ENCODE assay signal across 20 mouse cellular contexts in genomic region chr2:122353765-122354164, GRCm38 (mm10). TPM values are rescaled to one million over a fixed set of nuclear protein-coding genes. Genes with fewer than 3 reads are reported as not detected.
DNase-seq lines count a peak whose midpoint lies in the region; ATAC-seq and TF ChIP-seq lines count a peak whose summit lies in the region.
"Had no signal": no experiment of that assay in that cellular context is flagged by ENCODE, and none has a peak within 500 bp of the region (broad histone marks: within the 10 kb centered on the region; RNA-seq: fewer than 3 reads in every experiment).

No protein-coding gene starts in this region.

- WGBS in embryonic facial prominence, embryonic 10.5 days: 81% methylated on average over 8 of the region's 8 CpGs
- WGBS in midbrain, embryonic 13.5 days: 87% methylated on average over 8 of the region's 8 CpGs

- H3K9me3 ChIP-seq in E14TG2a.4 (ENCODE audit: low read length): no peaks in the 10 kb centered on the region
- H3K9me3 ChIP-seq in embryonic facial prominence, embryonic 10.5 days: no peaks in the 10 kb centered on the region
- H3K9me3 ChIP-seq in midbrain, embryonic 13.5 days: no peaks in the 10 kb centered on the region
- H3K9me3 ChIP-seq: embryonic facial prominence, embryonic 12.5 days; G1E had no signal

- H3K36me3 ChIP-seq in E14TG2a.4 (ENCODE audit: insufficient read depth, low read length): peaks cover 58% of the 10 kb centered on the region
- H3K36me3 ChIP-seq in embryonic facial prominence, embryonic 10.5 days (replicated peaks): peaks cover 74% of the 10 kb centered on the region
- peaks cover 45% of the 10 kb centered on the region for H3K36me3 ChIP-seq in midbrain, embryonic 13.5 days
- H3K36me3 ChIP-seq: G1E had no signal

- peaks cover 94% of the 10 kb centered on the region for H3K4me1 ChIP-seq in E14TG2a.4 (replicated peaks; ENCODE audit: low read depth, low read length)
- H3K4me1 ChIP-seq in embryonic facial prominence, embryonic 10.5 days: peaks cover 33% of the 10 kb centered on the region
- peaks cover 59% of the 10 kb centered on the region for H3K4me1 ChIP-seq in midbrain, embryonic 13.5 days (replicated peaks)

- no peak for ATAC-seq in midbrain, embryonic 13.5 days
- ATAC-seq in erythroid progenitor cell, adult 5-6 weeks (replicated peaks; ENCODE audit: low FRiP score, poor library complexity, severe bottlenecking): no peak
- ATAC-seq: forebrain, postnatal 0 days; inflammation-experienced regulatory T-cells, adult 6 months had no signal

- H3K4me3 ChIP-seq in E14TG2a.4 (replicated peaks; ENCODE audit: low read length): 0 out of 2 replicates have a peak overlapping the region, but pooled peaks have one; percentile 29
- no peak overlapping the region for H3K4me3 ChIP-seq in embryonic facial prominence, embryonic 10.5 days
- H3K4me3 ChIP-seq in midbrain, embryonic 13.5 days (replicated peaks): no peak overlapping the region
- H3K4me3 ChIP-seq: embryonic facial prominence, embryonic 12.5 days had no signal

- 0 out of 2 replicates have a peak, but pooled peaks cover 2% of the 10 kb centered on the region for H3K27me3 ChIP-seq in E14TG2a.4 (ENCODE audit: insufficient read depth, low read length)
- H3K27me3 ChIP-seq in embryonic facial prominence, embryonic 10.5 days (replicated peaks; ENCODE audit: low read depth, poor library complexity, severe bottlenecking): no peaks in the 10 kb centered on the region
- no peaks in the 10 kb centered on the region for H3K27me3 ChIP-seq in midbrain, embryonic 13.5 days
- H3K27me3 ChIP-seq: embryonic facial prominence, embryonic 12.5 days had no signal

- H3K4me2 ChIP-seq in midbrain, embryonic 13.5 days (replicated peaks): no peak overlapping the region
- H3K4me2 ChIP-seq: embryonic facial prominence, embryonic 12.5 days; liver, embryonic 11.5 days had no signal

- peak overlapping the region; percentile 7; the same call in 1 of the 2 replicates for H3K9ac ChIP-seq in midbrain, embryonic 13.5 days (replicated peaks)
- H3K9ac ChIP-seq: embryonic facial prominence, embryonic 12.5 days; forebrain, postnatal 0 days had no signal

- no peak for TF ChIP-seq CTCF in E14TG2a.4 (conservative IDR thresholded peaks at IDR 0.05; ENCODE audit: low read length)

- H3K27ac ChIP-seq in embryonic facial prominence, embryonic 10.5 days (replicated peaks): 0 out of 2 replicates have a peak overlapping the region, but pooled peaks have one; percentile 36
- peak overlapping the region; percentile 71 for H3K27ac ChIP-seq in midbrain, embryonic 13.5 days
- H3K27ac ChIP-seq: embryonic facial prominence, embryonic 12.5 days had no signal

- DNase-seq in cerebellum, adult 18-20 months: peak; percentile 25 to 40
- DNase-seq in embryonic facial prominence, embryonic 10.5 days (ENCODE audit: low spot score): no peak
- no peak for DNase-seq in left cerebral cortex, adult 9 months (ENCODE audit: low spot score in 2 of 2)
- no peak for DNase-seq in adrenal gland, adult 18-20 months (ENCODE audit: low spot score in 2 of 2)
- no peak for DNase-seq in layer of hippocampus, adult 18-20 months (ENCODE audit: low spot score in 2 of 2)
- DNase-seq: forebrain, postnatal 0 days; gastrocnemius, postnatal 10 days; left cerebral cortex, postnatal 4 days; lung, adult 2 months; lung, postnatal 4 days; right cerebral cortex, adult 18-20 months had no signal

RNA-seq across cellular contexts. Expression of gene Shf, which starts 15.2 kb away (rescaled TPM):
- polyA plus RNA-seq in embryonic facial prominence, embryonic 10.5 days (2016; fragmentation: Nextera tagmentation; extraction: Ambion mirVana): 4.7 and 7.6 TPM in 2 replicates
- polyA plus RNA-seq in midbrain, embryonic 13.5 days (2015; fragmentation: Nextera tagmentation; extraction: Ambion mirVana): 7.1 and 10.2 TPM in 2 replicates
- total RNA-seq in erythroid progenitor cell, adult 5-6 weeks (2015; ENCODE audit: low replicate concordance): 11.3 and 15.1 TPM in 2 replicates
- total RNA-seq in erythroid progenitor cell, adult 5-6 weeks (2017; ENCODE audit: low replicate concordance): 9.0 and 22.3 TPM in 2 replicates
- total RNA-seq in adrenal gland, adult 18-20 months (2021): 10 to 100 TPM in 1 of 2 experiments, 1 to 10 TPM in 1; 6.4 to 10.4 TPM
- total RNA-seq in layer of hippocampus, adult 18-20 months (2021): 10 to 100 TPM; 58.8 to 61.2 TPM

RNA-seq across cellular contexts. Expression of gene Duox1, which starts 38.3 kb away (rescaled TPM):
- polyA plus RNA-seq in embryonic facial prominence, embryonic 10.5 days (2016; fragmentation: Nextera tagmentation; extraction: Ambion mirVana): 0.07 TPM in 1 of 2 replicates, not detected in the other
- polyA plus RNA-seq in midbrain, embryonic 13.5 days (2015; fragmentation: Nextera tagmentation; extraction: Ambion mirVana): 0.13 and 0.15 TPM in 2 replicates
- not detected in 2 replicates for total RNA-seq in erythroid progenitor cell, adult 5-6 weeks (2015; ENCODE audit: low replicate concordance)
- total RNA-seq in erythroid progenitor cell, adult 5-6 weeks (2017; ENCODE audit: low replicate concordance): not detected in 2 replicates
- total RNA-seq in adrenal gland, adult 18-20 months (2021): under 1 TPM in 1 of 2 experiments, not detected in 1; 0.07 TPM
- total RNA-seq in layer of hippocampus, adult 18-20 months (2021): not detected
- total RNA-seq: forebrain, postnatal 0 days; G1E had no signal
- polyA plus RNA-seq: G1E; heart, postnatal 0 days; inflammation-experienced regulatory T-cells, adult 6 months; kidney, embryonic 14.5 days had no signal

RNA-seq across cellular contexts. Expression of gene Duoxa1, which starts 40.2 kb away (rescaled TPM):
- polyA plus RNA-seq in embryonic facial prominence, embryonic 10.5 days (2016; fragmentation: Nextera tagmentation; extraction: Ambion mirVana): 0.27 TPM in 1 of 2 replicates, not detected in the other
- polyA plus RNA-seq in midbrain, embryonic 13.5 days (2015; fragmentation: Nextera tagmentation; extraction: Ambion mirVana): 0.20 and 0.39 TPM in 2 replicates
- total RNA-seq in erythroid progenitor cell, adult 5-6 weeks (2015; ENCODE audit: low replicate concordance): not detected in 2 replicates
- total RNA-seq in erythroid progenitor cell, adult 5-6 weeks (2017; ENCODE audit: low replicate concordance): not detected in 2 replicates
- not detected for total RNA-seq in adrenal gland, adult 18-20 months (2021)
- total RNA-seq in layer of hippocampus, adult 18-20 months (2021): under 1 TPM in 1 of 2 experiments, not detected in 1; 0.33 TPM
- polyA plus RNA-seq: G1E; heart, postnatal 0 days; inflammation-experienced regulatory T-cells, adult 6 months; kidney, embryonic 14.5 days; liver, embryonic 11.5 days had no signal

RNA-seq across cellular contexts. Expression of gene Duoxa2, which starts 55.1 kb away (rescaled TPM):
- polyA plus RNA-seq in embryonic facial prominence, embryonic 10.5 days (2016; fragmentation: Nextera tagmentation; extraction: Ambion mirVana): 0.09 TPM in 1 of 2 replicates, not detected in the other
- polyA plus RNA-seq in midbrain, embryonic 13.5 days (2015; fragmentation: Nextera tagmentation; extraction: Ambion mirVana): not detected in 2 replicates
- total RNA-seq in erythroid progenitor cell, adult 5-6 weeks (2015; ENCODE audit: low replicate concordance): not detected in 2 replicates
- total RNA-seq in erythroid progenitor cell, adult 5-6 weeks (2017; ENCODE audit: low replicate concordance): not detected in 2 replicates
- not detected for total RNA-seq in adrenal gland, adult 18-20 months (2021)
- total RNA-seq in layer of hippocampus, adult 18-20 months (2021): not detected
- total RNA-seq: forebrain, postnatal 0 days; gastrocnemius, postnatal 10 days had no signal
- polyA plus RNA-seq: embryonic facial prominence, embryonic 12.5 days; G1E; inflammation-experienced regulatory T-cells, adult 6 months; liver, embryonic 11.5 days had no signal

RNA-seq across cellular contexts. Expression of gene Duox2, which starts 55.5 kb away (rescaled TPM):
- polyA plus RNA-seq in embryonic facial prominence, embryonic 10.5 days (2016; fragmentation: Nextera tagmentation; extraction: Ambion mirVana): not detected in 2 replicates
- 0.04 TPM in 1 of 2 replicates, not detected in the other for polyA plus RNA-seq in midbrain, embryonic 13.5 days (2015; fragmentation: Nextera tagmentation; extraction: Ambion mirVana)
- not detected in 2 replicates for total RNA-seq in erythroid progenitor cell, adult 5-6 weeks (2015; ENCODE audit: low replicate concordance)
- total RNA-seq in erythroid progenitor cell, adult 5-6 weeks (2017; ENCODE audit: low replicate concordance): not detected in 2 replicates
- total RNA-seq in adrenal gland, adult 18-20 months (2021): under 1 TPM in 1 of 2 experiments, not detected in 1; 0.13 TPM
- total RNA-seq in layer of hippocampus, adult 18-20 months (2021): under 1 TPM in 1 of 2 experiments, not detected in 1; 0.07 TPM
- polyA plus RNA-seq: forebrain, postnatal 0 days; G1E; inflammation-experienced regulatory T-cells, adult 6 months; liver, embryonic 11.5 days had no signal

Comparison
In these comparisons a context has a peak if more than half of its experiments do, and no peak if none do; other contexts are left out.
1. DNase-seq: peak in cerebellum, adult 18-20 months (2 of 2); none in embryonic facial prominence, embryonic 10.5 days (single experiment), left cerebral cortex, adult 9 months (0 of 2), adrenal gland, adult 18-20 months (0 of 2) and layer of hippocampus, adult 18-20 months (0 of 2).